Mouse (Mus musculus): Measurements from ENCODE around the gene Map1lc3b.

Map1lc3b gene

DNA sequence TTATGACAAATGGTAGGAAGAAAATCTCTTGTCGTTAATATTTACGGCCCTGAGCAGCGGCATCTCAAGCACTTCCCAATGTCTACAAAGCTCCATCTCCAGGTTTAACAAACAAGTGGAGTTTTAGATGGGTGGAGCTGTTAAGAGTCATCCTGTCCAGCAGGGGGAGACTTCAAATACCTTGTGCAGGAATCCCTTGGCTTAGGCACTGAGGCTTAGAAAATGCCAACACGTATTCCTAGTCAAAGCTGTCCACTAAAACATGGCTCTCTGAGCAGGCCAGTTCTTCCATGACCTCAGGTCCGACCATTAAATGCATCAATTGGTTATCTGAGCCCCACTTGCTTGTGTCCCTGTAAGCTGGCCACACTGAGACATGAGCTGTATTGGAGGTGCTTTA lies 17.5 kb downstream of the Map1lc3b start:
- DNase-seq (ENCODE audit: low read depth, low spot score), result no peak

DNA sequence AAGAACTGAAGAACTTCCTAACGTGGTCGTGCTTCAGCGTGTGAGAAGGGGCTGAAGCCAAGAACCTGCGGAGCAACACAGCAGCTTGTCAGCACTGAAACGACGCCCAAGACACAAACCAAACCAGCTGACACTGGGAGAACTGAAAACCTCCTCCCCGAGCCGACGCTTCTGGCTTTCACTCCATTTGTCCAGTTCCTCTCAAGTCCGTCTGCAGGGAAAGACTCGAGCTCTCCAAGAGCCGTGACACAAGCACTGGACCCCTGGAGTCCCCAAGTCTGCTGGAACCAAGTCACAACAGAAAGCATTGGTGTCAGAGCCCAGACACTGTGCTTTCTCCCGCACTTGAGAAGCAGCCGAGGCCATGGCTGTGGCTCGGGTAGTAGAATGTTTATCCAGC lies 19.1 kb downstream of the Map1lc3b start:
- DNase-seq (ENCODE audit: low read depth, low spot score), result no peak

DNA sequence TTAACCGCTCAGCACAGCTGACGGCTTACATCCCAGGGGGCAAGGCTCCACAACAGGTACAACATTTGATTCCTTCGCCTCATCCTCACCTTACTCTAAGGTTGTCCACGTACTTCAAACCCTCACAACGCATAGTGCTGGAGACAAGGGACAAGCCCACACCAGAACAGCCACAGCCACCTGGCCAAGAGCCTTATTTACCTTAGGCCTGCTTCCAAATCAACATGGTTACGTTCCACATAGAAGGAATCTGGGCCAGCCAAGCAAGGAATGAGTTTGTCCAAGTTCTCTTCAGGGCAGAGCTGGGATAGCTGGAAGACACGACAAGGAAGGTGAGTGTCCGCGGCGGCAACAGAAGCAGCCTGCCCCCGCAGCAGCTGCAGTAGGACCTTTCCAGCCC lies 19.8 kb downstream of the Map1lc3b start:
- no peak for DNase-seq (ENCODE audit: low read depth, low spot score)

- DNase-seq (ENCODE audit: low read depth, low spot score), result no peak
Observed at GRCm38 (mm10) chr8:121613419-121613818, 23.3 kb downstream of the Map1lc3b start.

DNA sequence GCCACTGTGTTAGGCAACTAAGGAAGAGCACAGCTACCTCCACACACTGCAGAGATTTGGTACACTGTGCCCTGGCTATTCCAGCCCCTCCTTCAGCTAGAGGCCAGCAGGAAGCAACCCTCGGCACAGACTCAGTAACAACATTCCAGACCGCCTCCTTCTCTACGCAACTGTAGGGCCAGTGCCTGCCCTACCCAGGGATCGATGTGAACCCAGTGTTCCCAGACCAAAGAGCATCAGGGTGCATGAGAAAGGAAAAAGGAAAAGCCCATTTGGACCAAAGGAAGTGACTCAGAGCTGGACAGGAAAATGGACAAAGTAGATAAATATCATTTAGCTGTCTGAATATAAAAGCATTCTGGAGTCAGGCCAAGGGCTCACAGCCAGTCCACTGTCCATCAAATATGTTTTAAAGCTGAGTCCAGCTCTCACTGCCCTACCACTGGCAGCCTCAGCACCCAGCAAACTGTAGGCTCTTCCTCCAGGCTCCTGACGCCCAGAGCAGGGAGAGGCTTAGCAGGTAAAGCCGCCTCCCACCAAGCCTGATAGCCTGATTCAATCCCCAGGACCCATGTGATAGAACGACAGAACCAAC lies 29.3 kb downstream of the Map1lc3b start:
- DNase-seq (ENCODE audit: low read depth, low spot score), result no peak

DNA sequence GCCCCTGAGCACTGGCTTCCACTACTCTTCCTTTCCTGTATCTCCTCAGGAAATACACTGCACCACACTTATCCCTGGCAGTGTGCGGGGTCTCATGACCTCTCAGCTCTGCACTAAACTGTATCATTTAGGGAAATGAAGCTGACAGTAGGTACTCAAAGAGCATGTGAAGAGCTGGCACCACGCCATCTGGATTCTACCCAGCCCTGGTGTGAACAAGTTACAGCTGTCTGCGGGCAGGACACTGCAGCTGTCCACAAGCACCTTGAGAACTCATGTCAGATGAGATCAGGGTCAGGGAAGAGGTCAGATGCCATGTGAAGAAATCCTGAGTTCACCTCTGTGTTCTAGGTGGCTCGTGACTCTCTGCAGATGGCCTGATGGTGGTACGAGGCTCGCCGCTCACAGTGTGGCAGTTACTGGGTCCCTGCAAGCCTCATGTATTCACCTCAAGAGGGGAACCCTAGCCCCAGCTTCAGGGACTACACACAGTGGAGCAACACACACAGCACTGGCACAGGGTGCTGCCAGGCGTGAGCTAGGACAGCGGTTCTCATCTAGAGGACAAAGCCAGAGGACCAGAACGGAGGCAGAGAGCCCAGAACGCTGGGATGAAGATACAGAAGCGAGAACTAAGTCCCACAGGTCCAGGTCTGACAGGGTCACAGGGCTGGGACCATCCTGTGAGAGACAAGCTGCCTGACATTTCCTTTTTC lies 30.8 kb downstream of the Map1lc3b start:
- DNase-seq (ENCODE audit: low read depth, low spot score), result no peak

GRCm38 (mm10) chr8:121621879-121622278 lies 31.7 kb downstream of the Map1lc3b start:
- DNase-seq (ENCODE audit: low read depth, low spot score), result no peak

DNA sequence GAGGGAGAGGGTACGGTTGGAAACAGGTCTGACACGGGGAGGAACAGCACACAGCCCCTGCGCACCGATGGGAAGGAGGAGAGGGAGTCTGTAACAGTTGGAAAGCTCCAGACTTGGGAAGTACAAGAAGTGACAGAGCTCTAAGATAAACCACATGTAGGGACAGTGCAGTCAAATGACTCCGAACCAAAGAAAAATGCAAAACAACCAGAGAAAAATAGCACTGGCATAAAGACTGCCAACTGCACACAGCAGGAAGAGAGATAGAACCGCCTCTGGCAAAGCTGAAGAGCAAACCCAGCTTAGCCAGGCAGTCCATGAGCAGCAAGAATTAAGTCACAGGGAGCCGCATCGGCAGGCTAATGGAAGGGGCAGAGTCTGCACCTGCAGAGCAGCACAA lies 32.9 kb downstream of the Map1lc3b start:
- DNase-seq (ENCODE audit: low read depth, low spot score), result no peak

DNA sequence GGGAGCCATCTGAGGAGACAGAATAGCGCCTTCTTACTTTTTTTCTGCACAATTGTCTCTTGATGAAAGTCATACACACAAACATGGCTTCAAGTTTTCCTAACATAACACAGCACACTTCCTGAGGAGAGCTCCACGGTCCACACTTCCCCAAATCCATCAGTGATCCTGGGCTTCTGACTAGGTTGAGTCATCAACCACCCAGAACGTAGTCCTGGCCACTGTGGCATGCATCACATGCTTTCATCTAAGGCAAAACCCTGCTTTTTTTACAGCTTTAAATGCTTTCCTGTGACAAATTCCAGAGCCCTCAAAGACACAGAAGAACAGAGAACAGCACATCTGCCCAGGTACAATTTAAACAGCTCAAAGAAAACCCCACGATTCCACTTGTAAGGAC lies 38.5 kb downstream of the Map1lc3b start:
- no peak for DNase-seq (ENCODE audit: low read depth, low spot score)

DNA sequence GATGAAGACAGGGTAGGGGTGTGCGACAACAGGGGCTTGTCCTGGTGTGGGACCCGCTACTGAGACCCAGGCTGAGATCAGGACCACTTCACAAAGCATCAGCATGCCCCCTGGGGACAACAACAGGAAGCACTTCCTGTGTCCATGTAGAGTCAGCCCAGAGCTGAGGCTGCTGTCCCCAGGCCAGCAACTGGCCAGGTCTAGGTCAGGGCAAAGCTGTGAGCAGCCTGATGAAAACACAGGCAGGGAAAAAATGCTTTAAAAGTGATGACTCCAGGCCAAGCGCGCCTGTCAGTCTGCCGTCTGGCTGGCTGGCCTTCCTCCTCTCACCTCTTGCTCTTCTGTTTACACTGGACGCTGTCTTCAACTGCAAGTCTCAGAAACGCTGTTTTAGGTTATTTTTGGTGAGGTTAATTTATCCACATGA lies 41.5 kb downstream of the Map1lc3b start:
- DNase-seq (ENCODE audit: low read depth, low spot score), result no peak

DNA sequence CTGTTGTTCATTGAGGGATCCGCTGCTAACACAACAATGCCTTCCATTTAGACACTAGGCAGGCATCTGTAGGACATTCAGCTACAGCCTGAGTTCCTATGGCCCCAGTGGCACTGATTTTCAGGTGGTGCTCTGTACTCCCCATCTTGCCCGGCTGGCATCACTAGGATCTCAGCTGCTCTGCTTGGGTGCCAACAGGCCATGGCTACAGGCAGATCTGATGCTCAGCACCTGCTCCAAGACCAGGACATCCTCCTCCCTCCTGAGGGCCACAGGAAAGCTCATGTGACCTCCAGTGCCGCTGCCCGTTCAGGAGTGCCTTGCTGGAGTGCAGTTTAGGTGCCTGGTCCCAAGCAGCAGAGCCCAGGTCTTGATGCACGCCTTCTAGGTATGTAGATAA lies 42.2 kb downstream of the Map1lc3b start:
- DNase-seq (ENCODE audit: low read depth, low spot score), result no peak

DNA sequence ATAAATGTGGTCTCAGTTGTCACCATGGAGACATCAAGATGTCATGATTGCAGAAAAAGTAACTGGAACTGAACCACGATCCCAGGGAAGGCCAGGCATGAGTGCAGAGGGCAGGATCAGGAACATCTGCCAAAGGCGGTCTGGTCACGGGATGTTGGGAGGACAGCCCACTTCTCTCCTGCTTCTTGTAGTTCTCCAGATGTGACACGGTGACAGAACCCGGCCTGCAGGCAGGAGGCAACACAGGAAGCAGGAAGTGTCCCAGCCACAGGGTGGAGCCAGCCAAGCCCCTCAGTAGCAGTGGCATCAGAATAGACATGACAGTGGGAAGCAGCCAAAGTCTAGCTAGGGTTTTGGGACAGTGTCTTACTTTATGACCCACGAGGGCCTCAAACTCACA lies 45.4 kb downstream of the Map1lc3b start:
- DNase-seq (ENCODE audit: low read depth, low spot score), result no peak

DNA sequence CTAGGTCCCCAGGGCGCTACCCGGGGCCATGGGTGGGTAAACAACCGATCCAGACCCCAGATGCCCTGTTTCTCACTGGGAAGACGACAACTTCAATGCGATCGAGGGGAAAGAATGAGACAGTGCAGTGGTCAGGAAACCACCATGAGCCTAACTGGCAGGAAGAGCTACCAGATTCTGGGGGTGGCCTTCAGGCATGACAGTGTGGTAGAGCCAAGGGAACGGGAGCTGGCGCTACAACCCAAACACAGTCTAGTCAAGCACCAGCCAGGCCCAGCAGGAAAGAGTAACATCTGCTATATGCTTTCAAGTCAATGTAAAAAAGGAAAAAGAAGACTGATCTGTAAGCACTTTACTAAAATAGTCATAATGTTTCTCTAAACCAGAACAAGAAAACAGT lies 46.0 kb downstream of the Map1lc3b start:
- no peak for DNase-seq (ENCODE audit: low read depth, low spot score)

DNA sequence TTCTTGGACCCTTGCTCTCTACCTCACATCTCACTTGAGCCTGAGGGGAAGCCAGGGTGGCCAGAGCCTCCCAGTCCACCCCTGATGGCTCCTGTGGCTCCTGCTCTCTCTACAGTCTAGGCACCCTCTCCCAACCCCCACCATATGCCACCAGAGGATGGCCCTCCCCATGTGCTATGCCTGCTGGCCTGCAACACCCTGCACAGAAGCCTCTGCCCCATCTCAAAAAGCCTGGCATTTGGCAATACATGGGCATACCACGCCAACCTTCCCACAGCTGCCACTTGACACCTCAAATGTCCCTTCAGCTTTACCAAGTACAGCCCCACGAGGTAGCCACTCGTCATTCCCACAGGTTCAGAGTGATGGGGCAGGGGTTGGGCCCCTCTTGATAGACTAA lies 52.6 kb downstream of the Map1lc3b start:
- no peak for DNase-seq (ENCODE audit: low read depth, low spot score)

DNA sequence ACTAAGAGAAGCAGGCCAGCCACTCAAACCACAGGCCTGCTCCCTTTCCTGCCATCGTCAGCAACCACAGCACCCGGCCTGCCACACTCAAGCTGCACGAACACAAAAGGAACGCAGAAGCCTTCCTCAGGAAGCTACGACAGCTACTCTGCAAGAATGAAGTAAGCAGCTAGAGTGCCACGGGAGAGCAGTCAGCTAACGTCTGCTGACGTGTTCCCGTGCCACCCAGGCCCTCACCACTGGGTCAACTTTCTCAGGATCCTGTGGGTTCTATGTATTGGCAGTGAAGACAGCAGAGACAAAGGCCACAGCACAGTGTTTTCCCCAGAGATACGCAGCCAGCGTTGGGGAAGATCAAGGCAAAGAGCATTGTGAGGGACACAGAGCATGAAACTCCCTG lies 53.2 kb downstream of the Map1lc3b start:
- no peak for DNase-seq (ENCODE audit: low read depth, low spot score)

DNA sequence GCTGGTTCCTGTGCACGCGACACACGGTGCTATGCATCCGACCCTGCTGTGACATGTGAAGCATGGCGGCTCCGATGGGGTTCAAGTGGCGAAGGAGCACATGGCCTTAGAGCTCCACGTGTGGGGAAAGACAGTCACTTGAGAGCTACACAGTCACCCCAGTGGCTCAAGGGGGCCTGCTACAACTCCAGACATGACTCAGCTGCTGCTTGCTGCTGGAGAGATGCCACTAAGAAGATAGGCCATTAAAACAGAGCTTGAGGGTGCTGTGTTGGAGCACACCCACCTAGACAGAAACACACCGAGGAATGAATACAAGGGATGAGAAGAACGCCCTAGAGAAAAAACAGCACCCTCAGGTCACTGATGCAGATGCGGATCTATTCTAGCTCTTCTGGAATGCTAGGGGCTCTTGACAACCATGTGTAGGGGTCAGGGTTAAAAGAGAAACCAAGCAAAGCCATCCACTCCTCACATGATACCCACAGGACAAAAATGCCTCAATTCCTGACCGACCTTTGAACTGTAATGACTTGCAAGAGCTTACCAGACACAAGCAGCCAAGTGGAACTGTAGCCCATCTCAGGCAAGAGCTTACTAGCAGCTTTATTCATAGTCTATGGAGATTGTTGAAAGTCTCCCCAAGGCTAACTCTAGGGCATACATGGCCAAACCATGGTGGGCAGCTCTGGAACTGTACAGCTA lies 57.5 kb downstream of the Map1lc3b start:
- DNase-seq (ENCODE audit: low read depth, low spot score), result no peak

Data from mesoderm, embryonic 11.5 days (tissue).